Mouse (Mus musculus) layer of hippocampus, adult 11-12 months (tissue): ENCODE measurements around the gene Arfgef3.
"Not testable (repeated sequence)": the region's sequence is repeated elsewhere in the genome, so short reads cannot be mapped to it uniquely, and the experiment has no call there.

ENCODE experiments used
- DNase-seq: peaks from one replicate; pipeline ENCODE4 v3.0.0; 2022; ENCODE audit warnings: low spot score

The Arfgef3 gene

GRCm38 (mm10) chr10:18572581-18572980 lies 171.2 kb downstream of the Arfgef3 start:
- no peak for DNase-seq

GRCm38 (mm10) chr10:18562940-18563339 lies 180.8 kb downstream of the Arfgef3 start:
- DNase-seq = peak; percentile 60

- DNase-seq = no peak
Measured at GRCm38 (mm10) chr10:18561445-18561844, 182.3 kb downstream of the Arfgef3 start.

GRCm38 (mm10) chr10:18559076-18559475 lies 184.7 kb downstream of the Arfgef3 start:
- DNase-seq = not testable (repeated sequence)

GRCm38 (mm10) chr10:18549321-18550216 lies 194.2 kb downstream of the Arfgef3 start:
- no peak for DNase-seq

GRCm38 (mm10) chr10:18547381-18547780 lies 196.4 kb downstream of the Arfgef3 start:
- DNase-seq = no peak

- peak; percentile 60 for DNase-seq
Measured at GRCm38 (mm10) chr10:18545813-18546235, 197.9 kb downstream of the Arfgef3 start, which contains the start of gene Hebp2. Gene Hebp2 (minus strand): TSS chr10:18546076.

- no peak for DNase-seq
Measured at GRCm38 (mm10) chr10:18545309-18545708, 198.4 kb downstream of the Arfgef3 start.

GRCm38 (mm10) chr10:18536889-18537288 lies 206.9 kb downstream of the Arfgef3 start:
- no peak for DNase-seq

- no peak for DNase-seq
Measured at GRCm38 (mm10) chr10:18532293-18532692, 211.5 kb downstream of the Arfgef3 start.
